In genomic region chr13:101522597-101522996, GRCm38 (mm10) we compare ENCODE assay signal across 23 mouse cellular contexts.
"Had no signal": no experiment of that assay in that cellular context is flagged by ENCODE, and none has a peak within 500 bp of the region (broad histone marks: within the 10 kb centered on the region; RNA-seq: fewer than 3 reads in every experiment).

No protein-coding gene starts in this region.

- ATAC-seq: liver, postnatal 0 days; lung, postnatal 0 days; midbrain, embryonic 13.5 days; midbrain, embryonic 15.5 days had no signal

- H3K4me2 ChIP-seq: liver, embryonic 15.5 days; lung, embryonic 15.5 days; midbrain, embryonic 11.5 days; midbrain, embryonic 13.5 days; midbrain, embryonic 15.5 days; neural tube, embryonic 13.5 days; neural tube, embryonic 15.5 days had no signal

- H3K4me3 ChIP-seq: liver, embryonic 15.5 days; lung, embryonic 15.5 days; megakaryocyte, embryonic 14.5 days; midbrain, embryonic 13.5 days; midbrain, embryonic 15.5 days; myocyte; neural tube, embryonic 13.5 days; neural tube, embryonic 15.5 days had no signal

- DNase-seq: liver, postnatal 0 days; lung, adult 2 months; lung, postnatal 14 days; lung, postnatal 36 days; retina, postnatal 1 day; right cerebral cortex, adult 18-20 months; right cerebral cortex, postnatal 25 days; right cerebral cortex, postnatal 4 days; spleen, adult 18-20 months; thymus, adult 18-20 months; thymus, postnatal 14 days; thymus, postnatal 36 days had no signal

- H3K27ac ChIP-seq: liver, embryonic 15.5 days; lung, embryonic 15.5 days; macrophage; midbrain, embryonic 13.5 days; midbrain, embryonic 15.5 days; neural tube, embryonic 13.5 days; neural tube, embryonic 15.5 days had no signal

- H3K9me3 ChIP-seq: liver, embryonic 15.5 days; lung, embryonic 15.5 days; megakaryocyte, embryonic 14.5 days; midbrain, embryonic 13.5 days; midbrain, embryonic 15.5 days; neural tube, embryonic 13.5 days; neural tube, embryonic 15.5 days had no signal

- H3K27me3 ChIP-seq: liver, embryonic 15.5 days; lung, embryonic 15.5 days; megakaryocyte, embryonic 14.5 days; midbrain, embryonic 13.5 days; midbrain, embryonic 15.5 days; neural tube, embryonic 13.5 days; neural tube, embryonic 15.5 days had no signal

- H3K36me3 ChIP-seq: liver, embryonic 15.5 days; lung, embryonic 15.5 days; midbrain, embryonic 13.5 days; midbrain, embryonic 15.5 days; neural tube, embryonic 13.5 days; neural tube, embryonic 15.5 days had no signal

- H3K4me1 ChIP-seq: liver, embryonic 15.5 days; lung, embryonic 15.5 days; midbrain, embryonic 13.5 days; midbrain, embryonic 15.5 days; neural tube, embryonic 13.5 days; neural tube, embryonic 15.5 days had no signal

- H3K9ac ChIP-seq: liver, embryonic 15.5 days; liver, postnatal 0 days; lung, embryonic 15.5 days; midbrain, embryonic 13.5 days; midbrain, embryonic 15.5 days; neural tube, embryonic 13.5 days; neural tube, embryonic 15.5 days had no signal
